Mouse (Mus musculus) left cerebral cortex, adult 9 months (tissue): Measurements from ENCODE around the gene Tnnc1.
A peak's percentile ranks its signal among the peaks of the same experiment; 100 is the strongest.

Experiments
- DNase-seq, 2 experiments: peaks; one replicate each; pipeline ENCODE4 v3.0.0; 2022; ENCODE audit warnings: low spot score in 2 of 2

Tnnc1 gene

DNA sequence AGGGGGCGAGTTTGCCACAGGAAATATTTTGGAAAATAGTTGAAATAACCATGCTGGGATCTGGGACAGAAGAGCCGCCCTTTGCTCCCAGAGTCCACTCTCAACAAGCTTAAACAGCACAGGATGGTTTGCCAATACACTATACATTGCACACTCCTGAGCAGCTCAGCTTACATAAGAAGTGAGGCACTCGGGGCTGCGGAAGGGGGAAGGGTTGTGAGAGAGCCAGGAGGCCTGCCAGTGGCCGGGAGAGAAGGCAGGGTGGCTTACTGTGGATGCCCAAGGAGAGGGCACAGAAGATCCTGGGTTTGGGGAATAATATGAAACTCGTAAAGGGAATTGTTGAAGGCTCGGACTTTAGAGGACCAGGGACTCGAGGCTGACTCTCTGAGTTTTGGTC is 5.8 kb downstream of the Tnnc1 start:
- DNase-seq = no peak

DNA sequence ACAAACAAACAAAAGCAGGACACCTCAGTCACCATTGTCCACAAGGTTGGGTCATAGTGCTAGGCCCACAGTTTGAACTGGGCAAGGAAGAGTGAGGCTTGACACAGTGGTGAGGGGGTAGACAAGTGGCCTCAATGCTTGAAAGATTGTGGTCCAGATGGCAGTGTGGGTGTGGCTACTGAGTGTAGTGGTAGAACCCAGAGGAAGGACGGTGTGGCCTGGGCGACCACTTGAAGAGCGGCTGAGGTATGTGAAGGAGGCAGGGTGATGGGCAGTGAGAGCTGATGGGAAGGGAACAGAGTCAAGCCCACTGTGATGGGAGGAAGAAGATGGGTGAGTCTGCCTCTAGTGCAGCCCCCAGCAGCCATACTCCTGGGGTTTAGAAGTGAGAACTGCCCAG is 6.6 kb downstream of the Tnnc1 start:
- DNase-seq = no peak

DNA sequence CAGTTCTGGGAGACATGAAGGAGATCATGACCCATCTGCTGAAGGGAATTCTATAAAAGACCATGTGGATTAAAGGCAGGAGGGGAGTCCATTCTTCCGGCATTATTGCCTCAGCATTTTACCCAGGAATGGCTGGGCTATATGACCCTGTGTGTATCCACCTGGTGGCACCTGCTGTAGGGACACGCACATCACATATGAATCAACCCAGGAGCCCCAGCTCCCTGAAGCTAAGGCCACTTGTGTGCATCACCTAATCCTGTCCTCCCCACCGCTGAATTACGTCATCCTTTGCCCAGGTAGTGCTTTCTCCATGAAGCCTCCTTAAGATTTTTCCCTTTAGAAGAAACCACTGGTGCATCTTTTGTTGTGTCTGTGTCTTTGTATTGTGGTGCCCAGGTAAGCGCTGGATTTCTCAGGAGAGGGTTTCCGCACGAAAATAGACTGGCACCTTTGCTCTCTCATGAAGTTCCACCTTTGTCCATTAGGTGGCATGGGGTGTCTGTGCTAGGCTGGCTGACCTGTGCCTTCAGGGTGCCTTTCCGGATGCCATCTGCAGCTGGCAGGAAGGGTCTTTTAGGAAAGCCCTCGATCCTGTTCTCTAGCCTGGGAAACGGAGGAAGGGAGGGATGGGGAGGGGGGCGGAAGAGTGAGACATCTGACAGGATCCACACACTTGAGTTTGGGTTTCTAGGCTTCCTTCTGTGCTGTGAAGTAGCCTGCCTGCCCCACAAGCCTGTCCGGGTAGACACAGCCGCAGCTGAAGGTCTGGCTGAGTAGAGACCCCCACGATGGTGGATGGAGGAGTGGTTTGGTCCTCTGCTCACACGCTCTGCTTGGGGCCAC is 7.3 kb downstream of the Tnnc1 start:
- DNase-seq = peak in 1 of 2 experiments; percentile 67

- no peak for DNase-seq
Observed at GRCm38 (mm10) chr14:31216846-31217245, 8.7 kb downstream of the Tnnc1 start, which contains the start of gene Nisch. Gene Nisch (minus strand): TSS chr14:31216946.

GRCm38 (mm10) chr14:31217666-31218065 is 9.6 kb downstream of the Tnnc1 start, which contains the start of gene Sema3g:
Gene Sema3g (plus strand): TSS chr14:31217860.
- no peak for DNase-seq

- peak in 1 of 2 experiments; percentile 61 for DNase-seq
Observed at GRCm38 (mm10) chr14:31226978-31227377, 18.9 kb downstream of the Tnnc1 start.

DNA sequence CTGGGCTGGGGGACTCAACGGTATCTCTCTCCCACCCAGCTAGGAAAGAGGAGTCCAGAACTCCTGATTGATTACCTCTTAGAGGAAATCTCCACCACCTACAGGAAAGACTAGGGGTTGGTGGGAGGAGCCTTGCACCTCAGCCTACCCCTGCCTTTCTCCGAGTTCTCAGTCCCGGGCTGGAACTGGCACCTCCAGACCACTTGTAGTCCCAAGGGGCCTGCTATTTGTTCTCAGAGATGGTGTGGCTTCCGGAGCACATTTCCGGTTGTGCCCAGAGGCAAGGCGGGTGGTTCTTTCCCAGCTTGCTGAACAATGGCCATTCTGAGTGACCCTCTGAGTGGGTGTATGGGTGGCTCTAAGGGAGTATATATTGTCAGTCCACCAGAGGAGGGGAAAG is 20.1 kb downstream of the Tnnc1 start:
- no peak for DNase-seq

- no peak for DNase-seq
Observed at GRCm38 (mm10) chr14:31230442-31230841, 22.3 kb downstream of the Tnnc1 start.

DNA sequence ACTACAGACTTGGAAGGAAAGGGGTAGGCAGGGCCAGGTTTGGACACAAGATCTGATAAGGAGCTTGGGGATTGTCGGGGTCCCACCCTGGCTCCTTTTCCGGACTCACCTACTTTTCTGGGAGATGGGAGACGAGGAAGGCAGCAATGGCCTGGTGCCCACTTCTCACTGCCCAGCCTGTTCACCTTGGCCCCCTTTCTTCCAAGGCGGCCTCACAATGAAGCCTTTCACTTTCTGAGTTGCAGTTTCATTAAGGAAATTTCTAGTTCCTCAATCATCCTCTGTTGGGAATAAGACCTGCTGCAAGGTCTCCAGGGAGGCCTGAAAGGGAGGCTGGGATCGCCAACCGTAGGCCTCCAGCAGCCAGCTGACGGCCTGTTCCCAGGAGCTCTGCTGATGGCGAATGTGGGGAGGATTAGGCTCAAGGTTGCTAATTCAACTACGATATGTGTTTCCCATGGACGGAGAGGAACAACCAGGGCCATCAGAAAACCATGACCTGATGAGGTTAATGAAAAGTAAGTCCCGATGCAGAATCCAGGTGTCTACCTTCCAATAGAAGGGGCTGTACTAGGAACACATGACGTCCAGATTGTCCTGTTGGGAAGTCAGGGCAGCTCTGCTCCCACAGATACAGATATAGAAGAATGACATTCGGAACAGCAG is 24.4 kb downstream of the Tnnc1 start:
- DNase-seq = no peak

DNA sequence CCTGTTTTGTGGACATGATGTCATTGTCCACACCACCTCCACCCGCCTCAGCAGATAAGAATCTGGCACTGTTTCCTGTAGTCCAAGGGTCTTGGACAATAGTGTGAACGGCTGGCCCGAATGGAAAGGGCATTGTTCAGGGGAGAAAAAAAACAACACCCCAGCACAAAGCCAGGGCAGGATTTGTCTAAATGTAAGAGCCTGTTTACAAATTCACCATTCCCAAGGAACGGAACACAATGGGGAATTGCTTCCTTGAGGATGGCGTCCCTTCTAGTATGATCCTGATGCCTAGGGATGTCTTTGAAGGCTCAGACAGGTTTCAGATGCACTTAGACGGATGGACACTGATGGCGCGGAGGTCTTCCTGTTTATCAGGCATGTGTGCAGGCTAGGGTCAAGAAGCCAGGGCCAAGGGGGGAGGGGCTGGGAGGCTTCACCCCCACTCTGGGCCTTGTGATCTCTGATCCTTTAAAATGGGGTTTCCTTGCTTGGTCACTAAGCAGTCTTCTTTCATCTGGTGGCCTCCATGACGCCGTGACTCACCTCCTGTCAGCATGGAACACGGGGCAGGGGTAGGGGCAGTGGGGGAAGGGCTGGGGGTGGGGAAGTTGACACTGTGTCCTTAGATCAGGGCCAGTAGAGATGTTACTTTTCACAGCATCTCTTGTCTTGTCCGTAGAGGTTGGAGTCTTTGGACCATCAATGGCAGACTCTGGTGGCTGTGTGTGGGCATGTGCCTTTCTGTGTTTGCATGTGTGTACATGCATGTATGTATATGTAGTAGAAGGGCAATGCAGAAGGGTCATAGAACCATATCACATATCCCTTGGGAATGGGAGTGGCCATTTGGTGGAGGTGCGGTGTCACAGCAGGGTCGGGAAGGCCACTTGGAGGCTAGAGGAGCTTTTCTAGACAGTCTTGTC is 25.2 kb downstream of the Tnnc1 start:
- DNase-seq = no peak

DNA sequence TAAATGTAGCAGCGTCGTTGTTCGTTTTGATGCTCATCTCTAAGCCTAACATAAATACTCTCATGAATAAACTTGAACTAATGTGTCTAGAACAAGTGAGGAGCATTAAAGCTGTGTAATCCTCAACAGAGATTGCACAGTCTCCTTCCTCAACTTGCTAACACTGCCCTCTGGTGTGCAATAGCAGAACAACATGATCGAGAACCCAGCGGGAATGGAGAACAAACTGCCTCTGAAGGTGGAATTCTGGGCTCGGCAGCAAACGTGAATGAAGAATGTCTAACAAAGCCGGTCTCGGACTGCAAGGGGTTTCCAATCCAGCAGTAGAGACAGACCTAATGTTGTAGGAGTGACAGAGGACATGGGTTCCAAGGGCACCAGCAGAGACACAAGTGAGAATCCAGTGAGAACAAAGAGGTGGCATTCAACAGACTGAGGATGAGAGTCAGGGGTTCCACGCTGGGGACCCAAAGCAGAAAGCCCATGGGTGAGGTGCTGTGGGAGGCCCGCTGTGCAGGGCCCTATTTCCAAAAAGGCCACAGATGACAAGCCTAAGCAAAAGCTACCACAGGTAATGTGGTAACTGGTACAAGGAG is 26.0 kb downstream of the Tnnc1 start:
- peak in 1 of 2 experiments; percentile 88 for DNase-seq

GRCm38 (mm10) chr14:31237101-31237882 is 29.2 kb downstream of the Tnnc1 start:
- DNase-seq = no peak

DNA sequence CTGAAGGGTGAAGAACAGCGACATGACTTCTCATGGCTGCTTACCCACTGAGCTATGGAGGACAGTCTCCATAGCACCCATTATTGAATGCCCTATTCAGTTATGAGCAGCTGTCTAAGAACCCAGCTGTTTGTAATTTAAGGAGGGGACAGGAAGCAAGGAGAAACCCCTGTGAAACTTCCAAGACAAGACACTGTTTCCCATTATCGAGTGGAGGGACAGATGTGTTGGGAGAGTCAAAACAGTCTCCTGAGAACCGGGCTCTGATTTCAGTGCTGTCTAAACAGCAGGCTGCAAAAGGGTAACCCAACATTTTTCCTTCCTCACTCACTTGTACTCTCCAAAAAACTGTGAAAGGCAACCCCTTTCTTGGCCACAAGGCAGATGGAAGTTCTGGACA is 32.4 kb downstream of the Tnnc1 start:
- no peak for DNase-seq

DNA sequence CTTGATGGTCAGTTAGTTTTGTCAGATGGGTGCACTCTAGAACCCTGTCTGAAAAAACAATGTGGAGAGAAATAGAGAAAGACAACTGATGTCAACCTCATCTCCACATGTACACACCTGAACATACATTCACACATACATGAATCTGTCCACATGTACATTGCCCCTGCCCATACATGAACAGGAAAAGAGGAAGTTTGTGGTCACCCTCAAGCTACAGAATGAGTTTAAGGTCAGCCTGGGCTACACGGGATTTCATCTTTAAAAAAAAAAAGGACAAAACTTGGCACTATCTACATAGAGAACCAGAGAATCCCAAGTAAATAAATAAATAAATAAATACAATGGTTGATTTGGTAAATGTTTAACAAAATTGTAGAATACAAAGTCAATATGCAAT is 36.7 kb downstream of the Tnnc1 start:
- DNase-seq = no peak

DNA sequence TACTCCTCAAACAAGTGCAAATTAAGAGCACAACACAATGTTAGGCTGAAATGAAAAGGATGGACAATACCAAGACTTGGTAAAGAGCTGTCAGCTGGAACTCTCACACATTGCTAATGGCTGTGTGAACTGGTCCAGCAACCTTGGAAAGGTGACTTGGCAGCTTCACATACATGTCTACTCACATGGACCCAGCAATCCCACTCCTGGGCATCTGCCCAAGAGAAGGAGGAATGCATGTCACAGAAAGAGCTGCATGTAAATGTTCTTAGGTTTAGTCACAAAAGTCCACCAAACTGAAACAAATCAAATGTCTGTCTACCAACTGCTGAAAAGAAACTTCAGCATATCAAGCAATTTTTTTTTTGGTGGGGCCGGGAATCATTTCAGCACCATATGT is 37.8 kb downstream of the Tnnc1 start:
- DNase-seq = no peak

DNA sequence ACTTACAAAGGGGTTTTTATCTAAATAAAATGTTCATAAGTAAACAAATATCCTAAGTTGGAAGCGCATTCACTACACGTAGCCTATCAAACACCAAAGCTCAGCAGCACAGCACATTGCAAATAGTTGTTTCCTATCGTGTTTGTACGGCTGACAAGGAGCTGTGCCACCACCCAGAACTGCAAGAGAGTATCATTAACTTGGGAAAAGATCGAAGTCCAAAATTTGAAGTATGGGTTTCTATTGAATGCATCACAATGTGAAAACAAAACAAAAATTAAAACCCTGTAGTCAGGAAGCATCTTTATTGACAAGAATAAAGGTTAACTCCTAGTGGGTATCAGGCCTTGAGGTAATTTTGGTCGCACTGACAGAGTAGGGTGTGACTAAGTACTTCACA is 40.3 kb downstream of the Tnnc1 start:
- no peak for DNase-seq

- no peak for DNase-seq
Observed at GRCm38 (mm10) chr14:31250222-31251083, 42.3 kb downstream of the Tnnc1 start.

DNA sequence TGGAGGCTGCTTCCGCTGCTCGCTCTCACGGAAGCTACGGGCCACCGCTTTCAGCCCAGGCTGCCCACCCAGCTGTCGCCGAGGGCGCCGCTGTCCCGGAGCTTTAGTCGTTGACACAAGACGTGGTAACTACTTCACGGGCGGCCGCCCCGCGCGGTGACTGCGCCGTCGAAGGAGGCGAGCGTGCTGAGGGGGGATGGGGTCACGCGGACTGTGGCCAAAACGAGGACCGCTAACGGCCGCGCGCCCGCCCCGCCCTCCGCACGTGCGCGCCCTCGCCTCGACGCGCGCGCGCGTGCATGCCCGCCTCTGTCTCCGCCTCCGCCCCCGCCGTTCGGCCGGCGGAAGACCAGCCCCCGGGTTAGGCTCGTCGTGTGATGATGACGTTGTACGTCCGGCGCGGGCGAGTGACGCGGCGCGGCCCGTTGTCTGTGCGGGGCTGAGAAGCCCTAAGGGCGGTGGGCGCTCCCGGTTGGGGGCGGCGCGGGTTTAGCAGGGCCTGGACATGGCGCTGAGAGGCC is 43.0 kb downstream of the Tnnc1 start, which contains the start of the genes Phf7 and Bap1:
Gene Phf7, minus strand, starts transcription at position 234 of the 521 bp plus-strand sequence.
Gene Bap1, plus strand, starts transcription at position 367 of the 521 bp plus-strand sequence.
- DNase-seq = peak; percentile 85 to 96

GRCm38 (mm10) chr14:31251626-31252025 is 43.5 kb downstream of the Tnnc1 start:
- DNase-seq = no peak
